Mouse (Mus musculus) midbrain, embryonic 14.5 days (tissue): ENCODE results near the gene Gm8439. TPM values are rescaled to one million over a fixed set of nuclear protein-coding genes. Genes with fewer than 3 reads are reported as not detected.

ENCODE experiments used
- ATAC-seq: fragments of 200-750 bp; cut with Nextera tagmentation; 2 replicates; pipeline ENCODE4 v1.8.0; 2017; ENCODE audit warnings: moderate number of reproducible peaks, moderate library complexity; ENCODE audit not compliant: low FRiP score, low TSS enrichment
- DNase-seq: peaks from one replicate; pipeline ENCODE4 v3.0.0-alpha.2; 2015
- H3K27ac ChIP-seq: fragments of 300-500 bp; sonication (generic); replicated peaks from 2 replicates; pipeline ENCODE4 v1.5.1; 2014; ENCODE audit warnings: mild to moderate bottlenecking, low read depth, low read length, moderate library complexity
- H3K27me3 ChIP-seq: fragments of 300-500 bp; sonication (generic); 2 replicates; pipeline ENCODE4 v1.6.1; 2014; ENCODE audit warnings: low read length, control low read depth, mixed read lengths; ENCODE audit not compliant: control insufficient read depth, insufficient read depth
- H3K36me3 ChIP-seq: fragments of 300-500 bp; sonication (generic); 2 replicates; pipeline ENCODE4 v1.6.1; 2014; ENCODE audit warnings: low read length, control low read depth; ENCODE audit not compliant: control insufficient read depth, insufficient read depth
- H3K4me1 ChIP-seq: fragments of 300-500 bp; sonication (generic); 2 replicates; pipeline ENCODE4 v1.6.1; 2014; ENCODE audit warnings: mild to moderate bottlenecking, antibody characterized with exemption, low read length, control low read depth; ENCODE audit not compliant: control insufficient read depth, insufficient read depth
- H3K4me2 ChIP-seq: fragments of 300-500 bp; sonication (generic); 2 replicates; pipeline ENCODE4 v1.6.1; 2014; ENCODE audit warnings: mild to moderate bottlenecking, low read length, moderate library complexity
- H3K4me3 ChIP-seq: fragments of 300-500 bp; sonication (generic); replicated peaks from 2 replicates; pipeline ENCODE4 v1.5.1; 2014; ENCODE audit warnings: low read depth, low read length
- H3K9ac ChIP-seq: fragments of 300-500 bp; sonication (generic); replicated peaks from 2 replicates; pipeline ENCODE4 v1.6.1; 2014; ENCODE audit warnings: mild to moderate bottlenecking, low read length, moderate library complexity
- H3K9me3 ChIP-seq: fragments of 300-500 bp; sonication (generic); 2 replicates; pipeline ENCODE4 v1.6.1; 2016; ENCODE audit warnings: low read length, control low read depth, mixed read lengths; ENCODE audit not compliant: control insufficient read depth
- WGBS: fragments of 180-500 bp; shearing (Covaris S2); extraction: QIAGEN DNeasy Blood & Tissue Kit; methylation state at CpG from one replicate; pipeline ENCODE4 v1.1.7; 2014; 5-methylcytosine and 5-hydroxymethylcytosine counted together
- polyA plus RNA-seq: library from polyadenylated mRNA; unstranded; fragments of >200 nt; fragmentation: Nextera tagmentation; extraction: Ambion mirVana; gene quantifications from 2 replicates; pipeline ENCODE4 v1.2.1, GENCODE M21; 2014

Gm8439 gene
- polyA plus RNA-seq = not detected in 2 replicates

GRCm38 (mm10) chr4:120588445-120588844, at the start of gene Gm8439:
Gene Gm8439 (plus strand): TSS chr4:120588745.
- ATAC-seq (no peak), DNase-seq (no peak)
- H3K4me1 ChIP-seq = no peaks in the 10 kb centered on the region
- no peak within 1 kb of the TSS for H3K4me2 ChIP-seq
- no peak within 1 kb of the TSS for H3K4me3 ChIP-seq
- H3K9ac ChIP-seq = no peak within 1 kb of the TSS; the same call in 1 of the 2 replicates
- H3K36me3 ChIP-seq = no peaks in the 10 kb centered on the region
- 23% methylated on average over 4 of the region's 4 CpGs for WGBS
- no peak within 1 kb of the TSS for H3K27ac ChIP-seq
- peaks cover 5% of the 10 kb centered on the region; the same call in 1 of the 2 replicates for H3K27me3 ChIP-seq
- H3K9me3 ChIP-seq = no peaks in the 10 kb centered on the region

GRCm38 (mm10) chr4:120544896-120545295, 43.6 kb upstream of the Gm8439 start:
- DNase-seq = no peak
- 100% methylated on average over 1 of the region's 1 CpGs for WGBS
- H3K4me1 ChIP-seq = no peaks in the 10 kb centered on the region
- H3K9ac ChIP-seq = no peak overlapping the region
- H3K36me3 ChIP-seq = peaks cover 95% of the 10 kb centered on the region
- no peaks in the 10 kb centered on the region for H3K9me3 ChIP-seq
- no peaks in the 10 kb centered on the region for H3K27me3 ChIP-seq
- H3K4me3 ChIP-seq = no peak overlapping the region
- no peak for ATAC-seq
- H3K4me2 ChIP-seq = no peak overlapping the region
- H3K27ac ChIP-seq = no peak overlapping the region

GRCm38 (mm10) chr4:120556592-120556991, 32.0 kb upstream of the Gm8439 start:
- 95% methylated on average over 6 of the region's 6 CpGs for WGBS
- DNase-seq = no peak
- H3K36me3 ChIP-seq = peaks cover 89% of the 10 kb centered on the region

GRCm38 (mm10) chr4:120565726-120566125, 22.8 kb upstream of the Gm8439 start:
- ATAC-seq (no peak), DNase-seq (no peak)
- Histone ChIP-seq H3K9ac (no peak overlapping the region), H3K36me3 (peaks cover 42% of the 10 kb centered on the region), H3K9me3 (no peaks in the 10 kb centered on the region), H3K4me2 (no peak overlapping the region), H3K4me1 (peaks cover 19% of the 10 kb centered on the region), H3K27me3 (no peaks in the 10 kb centered on the region), H3K27ac (no peak overlapping the region), H3K4me3 (no peak overlapping the region)
- 90% methylated on average over 2 of the region's 2 CpGs for WGBS

More at GRCm38 (mm10) chr4:120556592-120556991, 32.0 kb upstream of the Gm8439 start:
- ATAC-seq = no peak
- H3K9me3 ChIP-seq = no peaks in the 10 kb centered on the region
- H3K4me3 ChIP-seq = no peak overlapping the region
- H3K4me1 ChIP-seq = no peaks in the 10 kb centered on the region
- no peak overlapping the region for H3K27ac ChIP-seq
- H3K9ac ChIP-seq = no peak overlapping the region
- no peak overlapping the region for H3K4me2 ChIP-seq
- no peaks in the 10 kb centered on the region for H3K27me3 ChIP-seq

- no peaks in the 10 kb centered on the region for H3K9me3 ChIP-seq
- 66% methylated on average over 5 of the region's 5 CpGs for WGBS
- no peaks in the 10 kb centered on the region for H3K27me3 ChIP-seq
- DNase-seq = no peak
- no peak overlapping the region for H3K27ac ChIP-seq
- peak overlapping the region; percentile 76; the same call in 1 of the 2 replicates for H3K4me3 ChIP-seq
- H3K4me2 ChIP-seq = peak overlapping the region; percentile 68
- H3K9ac ChIP-seq = peak overlapping the region; percentile 6; the same call in 1 of the 2 replicates
- H3K4me1 ChIP-seq = peaks cover 23% of the 10 kb centered on the region
- peaks cover 26% of the 10 kb centered on the region for H3K36me3 ChIP-seq
- no peak for ATAC-seq
Observed at GRCm38 (mm10) chr4:120568005-120568404, 20.5 kb upstream of the Gm8439 start.

GRCm38 (mm10) chr4:120569025-120569424, 19.5 kb upstream of the Gm8439 start:
- Histone ChIP-seq H3K4me3 (peak overlapping the region; percentile 76), H3K9me3 (no peaks in the 10 kb centered on the region), H3K27ac (peak overlapping the region; percentile 93; the same call in 1 of the 2 replicates), H3K9ac (peak overlapping the region; percentile 88), H3K4me2 (peak overlapping the region; percentile 68), H3K27me3 (no peaks in the 10 kb centered on the region), H3K36me3 (peaks cover 16% of the 10 kb centered on the region), H3K4me1 (peaks cover 23% of the 10 kb centered on the region)
- DNase-seq (peak; percentile 22), ATAC-seq (no peak)
- WGBS = 5% methylated on average over 4 of the region's 4 CpGs

GRCm38 (mm10) chr4:120569486-120570437, 18.8 kb upstream of the Gm8439 start, which contains the start of gene Ctps:
Gene Ctps (minus strand): TSS chr4:120570276.
- DNase-seq = peak; percentile 98
- ATAC-seq = peak; percentile 97
- peaks cover 9% of the 10 kb centered on the region for H3K36me3 ChIP-seq
- peak within 1 kb of the TSS; percentile 93 for H3K27ac ChIP-seq
- H3K9me3 ChIP-seq = no peaks in the 10 kb centered on the region
- H3K27me3 ChIP-seq = no peaks in the 10 kb centered on the region
- H3K9ac ChIP-seq = peak within 1 kb of the TSS; percentile 88
- H3K4me3 ChIP-seq = peak within 1 kb of the TSS; percentile 76
- peaks cover 23% of the 10 kb centered on the region for H3K4me1 ChIP-seq
- H3K4me2 ChIP-seq = peak within 1 kb of the TSS; percentile 68
- under 1% methylated on average over 97 of the region's 97 CpGs for WGBS

GRCm38 (mm10) chr4:120570438-120571069, 18.0 kb upstream of the Gm8439 start:
- H3K36me3 ChIP-seq = 0 out of 2 replicates have a peak, but pooled peaks cover 2% of the 10 kb centered on the region
- DNase-seq (no peak), ATAC-seq (peak; percentile 74)
- peaks cover 23% of the 10 kb centered on the region for H3K4me1 ChIP-seq
- no peaks in the 10 kb centered on the region for H3K27me3 ChIP-seq
- no peaks in the 10 kb centered on the region for H3K9me3 ChIP-seq
- peak overlapping the region; percentile 88 for H3K9ac ChIP-seq
- 2% methylated on average over 27 of the region's 27 CpGs for WGBS
- H3K27ac ChIP-seq = peak overlapping the region; percentile 93
- peak overlapping the region; percentile 68 for H3K4me2 ChIP-seq
- H3K4me3 ChIP-seq = peak overlapping the region; percentile 76
